Mouse (Mus musculus) frontal cortex, postnatal 14 days (tissue): ENCODE results near the gene Tnrc6c.
A peak's percentile ranks its signal among the peaks of the same experiment; 100 is the strongest.

Experiments
- DNase-seq, 2 experiments: peaks; one replicate each; pipeline ENCODE4 v3.0.0; 2022; ENCODE audit warnings: low spot score in 2 of 2

The Tnrc6c gene

DNA sequence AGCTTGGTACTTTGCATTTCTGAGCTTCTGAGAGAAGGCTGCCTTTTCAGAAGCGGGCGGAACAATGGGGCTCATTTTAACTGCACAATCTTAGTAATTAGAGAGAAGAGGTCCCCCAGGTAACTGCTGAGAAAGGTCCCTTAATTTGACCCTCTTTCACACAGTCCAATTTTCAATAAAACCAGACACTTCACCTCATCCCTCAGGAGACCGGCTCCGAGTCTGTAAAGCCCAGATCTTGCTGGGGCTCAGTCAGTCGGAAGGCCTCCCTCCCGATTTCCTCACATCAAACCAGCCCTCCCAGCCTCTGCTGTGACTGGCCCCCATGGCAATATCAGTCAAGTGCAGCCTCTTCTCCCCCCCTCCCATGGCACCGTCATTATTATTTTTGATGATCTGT, 15.7 kb upstream of the Tnrc6c start:
- no peak for DNase-seq

- DNase-seq = no peak
Measured at GRCm38 (mm10) chr11:117638809-117639208, 15.3 kb upstream of the Tnrc6c start.

- DNase-seq = no peak
Measured at GRCm38 (mm10) chr11:117639331-117639970, 14.6 kb upstream of the Tnrc6c start.

- no peak for DNase-seq
Measured at GRCm38 (mm10) chr11:117642181-117642580, 11.9 kb upstream of the Tnrc6c start.

DNA sequence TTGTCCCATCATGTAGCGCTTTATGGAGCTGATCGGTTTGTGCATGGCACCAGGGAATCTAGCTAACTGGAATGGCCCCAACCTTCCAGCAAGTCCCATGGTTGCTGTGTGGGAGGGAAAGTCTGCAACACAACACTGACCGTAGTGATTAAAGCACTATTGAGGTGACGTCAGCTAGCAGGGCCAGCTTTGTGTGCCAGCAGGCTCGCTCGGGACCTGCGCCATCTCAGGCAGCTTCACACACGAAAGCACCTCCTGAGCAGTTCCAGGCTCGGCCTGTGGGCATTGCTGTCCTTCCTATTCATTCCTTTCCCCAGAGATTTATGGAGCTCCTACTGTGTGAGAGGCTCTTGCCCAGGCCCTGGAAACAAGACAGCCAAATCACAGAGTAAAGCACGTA, 10.8 kb upstream of the Tnrc6c start:
- DNase-seq = no peak

- DNase-seq = no peak
Measured at GRCm38 (mm10) chr11:117646786-117647185, 7.3 kb upstream of the Tnrc6c start.

DNA sequence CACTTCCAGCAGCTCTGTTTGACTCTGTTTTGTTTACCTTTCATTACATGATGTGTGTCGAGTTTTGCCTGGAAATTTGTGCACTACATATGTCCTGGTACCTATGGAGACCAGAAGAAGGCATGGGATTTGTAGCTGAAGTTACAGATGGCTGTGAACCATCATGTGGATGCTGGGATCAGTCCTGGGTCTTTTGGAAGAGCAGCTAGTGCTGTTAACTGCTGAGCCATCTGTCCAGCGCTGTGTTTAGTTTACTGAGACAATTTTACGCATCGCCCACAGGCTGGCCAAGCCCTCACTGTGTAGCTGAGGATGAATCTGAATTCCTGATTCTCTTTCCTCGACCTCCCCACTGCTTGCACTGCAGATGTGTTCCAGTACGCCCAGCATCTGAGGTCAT, 6.1 kb upstream of the Tnrc6c start:
- DNase-seq = no peak

DNA sequence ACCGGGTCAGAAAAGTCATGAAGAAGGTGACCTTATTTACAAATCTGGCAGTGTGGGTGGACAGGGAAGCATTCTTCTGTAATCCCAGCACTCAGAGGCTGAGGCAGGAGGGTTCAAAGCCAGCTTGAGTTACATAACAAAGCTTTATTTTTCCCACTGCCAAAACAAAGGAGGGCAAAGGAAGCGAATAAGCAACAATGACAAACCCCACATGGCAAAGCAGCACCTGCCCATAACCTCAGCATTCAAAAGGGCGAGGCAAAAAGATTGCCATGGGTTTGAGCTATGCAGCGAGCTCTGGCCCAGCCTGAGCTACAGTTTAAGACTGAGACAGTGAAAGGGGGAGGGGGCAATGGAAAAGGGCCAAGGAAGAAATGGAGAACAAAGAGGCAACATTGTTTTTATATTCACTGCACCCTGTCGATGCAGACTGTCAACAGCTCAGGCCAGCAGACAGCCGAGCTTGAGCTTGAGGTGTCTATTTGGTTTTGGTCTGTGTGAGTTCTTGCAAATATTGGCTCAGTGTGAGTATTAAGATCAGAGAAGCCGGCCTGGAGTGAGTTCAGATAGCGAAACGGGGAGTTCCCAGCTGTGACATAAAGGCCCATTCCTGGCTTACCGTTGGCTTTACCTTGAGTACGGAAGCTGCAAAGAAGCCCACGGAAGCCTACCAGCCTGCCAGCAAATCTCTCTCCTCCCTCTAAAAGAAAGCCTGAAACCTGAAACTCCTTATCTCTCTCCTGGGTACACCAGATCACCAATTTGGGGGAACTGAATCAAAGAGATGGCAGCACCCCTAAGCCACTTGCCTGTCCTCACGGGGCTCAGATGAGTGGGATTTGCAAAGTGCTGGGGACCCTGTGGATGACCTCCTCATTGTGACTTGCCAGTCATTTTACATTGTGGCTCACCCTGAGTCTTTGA, 3.1 kb upstream of the Tnrc6c start:
- no peak for DNase-seq

- no peak for DNase-seq
Measured at GRCm38 (mm10) chr11:117652907-117653306, 1.2 kb upstream of the Tnrc6c start.

DNA sequence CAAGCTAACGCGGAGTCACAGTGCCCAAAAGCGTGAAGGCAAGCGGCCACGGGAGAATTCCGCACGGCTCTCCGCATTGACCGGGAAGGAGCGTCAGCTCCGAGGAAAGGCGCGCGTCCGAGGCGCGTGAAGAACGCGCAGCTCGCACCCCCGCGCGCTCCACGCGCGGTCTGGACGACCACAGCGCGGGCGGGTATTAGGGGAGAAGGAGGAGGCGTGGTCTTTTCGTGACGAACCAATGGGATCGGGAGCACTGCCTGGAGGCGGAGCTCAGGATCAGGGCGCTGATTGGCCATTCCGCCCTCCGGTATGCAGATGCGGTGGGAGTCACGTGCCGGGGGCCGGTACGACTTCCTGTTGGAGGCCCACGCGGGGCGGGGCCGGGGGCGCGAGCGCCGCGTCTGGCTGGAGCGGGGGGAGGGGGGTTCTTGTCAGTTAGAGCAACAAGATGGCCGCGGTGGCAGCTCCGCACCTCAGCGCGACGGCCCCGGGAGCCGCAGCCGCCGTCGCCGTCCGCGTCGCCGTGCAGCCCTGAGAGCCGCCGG, 363 bp downstream of the Tnrc6c start:
- peak; percentile 99 for DNase-seq

- no peak for DNase-seq
Measured at GRCm38 (mm10) chr11:117654934-117655291, 824 bp downstream of the Tnrc6c start.

GRCm38 (mm10) chr11:117655292-117656076, 1.4 kb downstream of the Tnrc6c start:
- DNase-seq = peak; percentile 56 to 68

- no peak for DNase-seq
Measured at GRCm38 (mm10) chr11:117656077-117656401, 1.9 kb downstream of the Tnrc6c start.

- peak in 1 of 2 experiments; percentile 25 for DNase-seq
Measured at GRCm38 (mm10) chr11:117658974-117659373, 4.9 kb downstream of the Tnrc6c start.

GRCm38 (mm10) chr11:117663036-117663809, 9.1 kb downstream of the Tnrc6c start:
- no peak for DNase-seq

DNA sequence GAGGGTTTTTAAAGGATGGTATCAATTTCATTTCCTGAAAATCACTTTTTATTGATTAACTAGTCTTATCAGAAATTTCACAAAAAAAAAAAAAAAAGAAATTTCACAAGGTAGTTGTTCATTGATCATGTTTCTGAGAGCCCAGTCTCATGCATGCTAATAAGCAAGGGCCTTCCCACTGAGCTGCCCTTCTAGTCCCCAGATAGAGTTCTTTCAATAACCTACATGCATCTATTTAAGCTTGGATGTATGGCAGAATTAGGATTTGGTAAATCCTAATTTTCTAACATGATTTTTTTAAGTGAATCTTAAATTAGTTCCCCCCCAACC, 9.7 kb downstream of the Tnrc6c start:
- no peak for DNase-seq

DNA sequence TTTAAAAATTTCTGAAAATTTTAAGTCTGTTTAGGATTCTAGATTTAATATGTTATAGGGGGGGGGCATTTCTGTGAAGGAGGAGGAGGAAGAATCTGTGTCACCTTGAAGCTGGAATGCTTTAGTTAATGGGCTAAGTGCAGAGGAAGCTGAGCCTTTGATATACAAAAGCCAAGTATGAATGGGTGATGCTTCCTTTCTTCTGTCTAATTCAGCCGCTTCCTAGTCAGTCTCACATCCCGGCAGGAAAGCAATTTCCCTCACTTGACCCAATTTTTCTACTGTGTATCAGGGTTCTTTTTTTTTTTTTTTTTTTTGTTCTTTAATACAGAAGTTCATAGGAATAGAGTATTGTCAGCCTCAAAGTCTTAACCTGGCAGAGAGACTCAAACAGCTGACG, 11.1 kb downstream of the Tnrc6c start:
- no peak for DNase-seq

- DNase-seq = no peak
Measured at GRCm38 (mm10) chr11:117666563-117666962, 12.5 kb downstream of the Tnrc6c start.

DNA sequence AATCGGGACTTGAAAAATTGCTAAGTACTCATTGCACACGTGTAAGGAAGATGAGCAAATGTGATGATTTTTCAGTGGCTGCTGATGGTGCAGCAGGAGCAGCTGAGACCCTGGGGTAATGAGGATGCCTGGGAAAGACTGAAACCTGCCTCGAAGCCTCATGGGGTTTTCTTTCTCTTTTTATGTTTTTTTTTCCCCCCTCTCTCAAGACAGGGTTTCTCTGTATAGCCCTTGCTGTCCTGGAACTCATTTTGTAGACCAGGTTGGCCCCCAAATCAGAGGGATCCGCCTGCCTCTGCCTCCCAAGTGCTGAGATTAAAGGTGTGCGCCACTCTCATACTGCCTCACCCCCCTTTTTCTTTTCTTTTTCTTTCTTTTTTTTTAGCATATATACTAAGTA, 13.1 kb downstream of the Tnrc6c start:
- no peak for DNase-seq

DNA sequence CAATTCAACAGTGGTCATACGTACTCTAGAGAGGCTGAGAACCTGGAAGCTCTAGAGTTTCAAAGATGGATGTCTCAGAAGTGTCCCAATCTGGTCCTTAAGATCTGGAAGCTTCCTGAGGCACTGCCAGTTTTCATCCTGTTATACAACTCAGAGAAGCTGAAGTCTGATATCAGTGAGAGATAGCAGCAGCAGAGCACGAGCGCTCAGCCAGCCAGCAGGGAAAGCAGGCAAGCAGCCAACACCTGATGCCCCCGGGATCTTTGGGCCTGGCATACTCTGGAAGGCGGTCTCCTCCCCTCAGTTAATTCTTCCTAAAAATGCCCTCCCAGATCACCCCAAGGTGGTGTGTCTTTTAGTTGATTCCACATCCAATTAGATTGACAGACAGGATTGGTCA, 13.7 kb downstream of the Tnrc6c start:
- DNase-seq = no peak

DNA sequence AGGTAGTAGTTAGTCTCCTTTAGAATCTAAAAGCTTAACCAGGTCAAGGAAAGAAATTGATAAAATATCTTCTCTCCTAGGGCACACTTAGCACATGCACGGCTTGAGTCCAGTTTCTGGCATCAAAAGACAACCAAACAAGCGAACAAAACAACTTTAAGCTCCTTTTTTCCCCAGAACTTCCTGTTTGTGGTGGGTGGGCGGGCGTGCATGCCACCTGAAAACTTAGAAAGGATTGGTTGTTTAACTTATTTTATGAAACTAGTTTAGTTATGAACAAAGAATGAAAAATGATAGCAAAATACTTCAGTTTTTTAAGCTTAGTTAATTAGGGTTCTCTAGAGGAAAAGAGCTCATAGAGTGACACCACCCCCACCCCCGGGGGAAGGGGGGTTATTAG, 17.5 kb downstream of the Tnrc6c start:
- no peak for DNase-seq

GRCm38 (mm10) chr11:117674531-117674930, 20.4 kb downstream of the Tnrc6c start:
- DNase-seq = no peak
